Mouse (Mus musculus) kidney, postnatal 10 days (tissue): ENCODE measurements at regions not wholly inside any gene's neighbourhood (a gene's known extent, or its start where the extent isn't known, plus 50 kb on each side); places are given as distances from the start of the nearest gene placed in this dataset.

Experiments
- DNase-seq: peaks from one replicate; pipeline ENCODE4 v3.0.0; 2021; ENCODE audit warnings: mixed read lengths

DNA sequence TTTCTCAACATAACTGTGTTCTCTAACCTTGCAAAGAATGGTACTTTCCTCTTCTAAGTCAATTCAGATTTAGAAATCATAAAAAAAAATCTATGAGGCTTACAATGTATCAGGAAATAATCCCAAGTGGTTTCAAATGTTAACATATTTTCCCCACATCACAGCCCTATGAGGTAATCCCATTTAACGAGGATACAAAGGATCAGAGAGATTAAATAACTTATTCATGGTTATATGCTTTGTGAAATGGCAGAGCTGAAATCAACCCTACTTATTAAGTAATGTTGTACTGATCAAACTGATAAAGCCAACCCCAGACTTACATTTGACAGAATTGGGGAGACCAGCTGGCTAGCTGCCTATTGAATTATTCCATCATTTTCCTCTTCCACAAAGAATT is 614.4 kb downstream of the Ntrk3 start:
- no peak for DNase-seq

DNA sequence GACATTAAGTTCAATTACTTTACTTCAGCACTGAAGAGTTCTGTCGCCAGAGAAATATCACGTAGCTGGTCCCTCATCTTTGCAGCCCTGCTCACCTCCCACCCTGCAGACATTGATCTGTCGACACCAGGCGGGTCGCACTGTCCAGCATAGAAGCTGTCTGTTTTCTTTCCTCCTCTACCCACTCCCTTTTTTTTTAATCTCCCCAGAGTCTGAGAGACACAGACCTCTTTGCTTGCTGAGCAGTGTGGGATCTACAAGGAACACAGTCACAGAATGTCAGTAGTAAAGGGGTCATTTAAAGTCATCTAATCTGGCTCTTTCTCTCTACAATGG is 616.7 kb downstream of the Ntrk3 start:
- no peak for DNase-seq

DNA sequence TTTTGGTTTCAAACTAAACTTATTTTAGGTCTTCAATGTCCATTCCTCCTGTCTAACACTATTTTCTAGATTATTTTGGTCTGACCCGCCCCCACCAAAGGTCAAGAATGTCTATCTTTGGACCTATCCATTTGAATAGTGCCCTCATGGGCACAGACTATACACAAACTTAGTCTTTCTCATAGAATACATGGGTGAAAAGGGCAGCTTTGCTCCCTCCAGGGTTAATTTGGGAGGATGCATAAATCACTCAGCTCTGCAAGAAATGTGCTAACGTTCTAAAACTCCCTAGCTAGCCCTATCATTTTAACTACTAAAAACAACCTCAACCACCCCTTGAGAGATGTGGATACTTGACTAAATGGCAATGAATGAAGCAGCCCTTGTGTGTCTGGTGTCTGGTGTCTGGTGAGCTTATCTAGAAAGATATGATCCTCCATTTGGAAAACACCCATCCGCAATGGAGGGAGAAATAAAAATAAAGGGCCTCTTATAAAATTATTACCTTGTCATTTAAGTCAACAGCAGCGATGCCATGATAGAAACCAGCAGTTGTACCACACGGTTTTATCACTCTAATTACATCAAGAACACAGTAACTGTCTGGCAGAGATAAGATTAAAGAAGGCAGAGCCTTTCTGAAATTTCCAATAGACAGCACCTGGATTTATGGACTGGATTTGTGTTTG is 617.2 kb downstream of the Ntrk3 start:
- no peak for DNase-seq

DNA sequence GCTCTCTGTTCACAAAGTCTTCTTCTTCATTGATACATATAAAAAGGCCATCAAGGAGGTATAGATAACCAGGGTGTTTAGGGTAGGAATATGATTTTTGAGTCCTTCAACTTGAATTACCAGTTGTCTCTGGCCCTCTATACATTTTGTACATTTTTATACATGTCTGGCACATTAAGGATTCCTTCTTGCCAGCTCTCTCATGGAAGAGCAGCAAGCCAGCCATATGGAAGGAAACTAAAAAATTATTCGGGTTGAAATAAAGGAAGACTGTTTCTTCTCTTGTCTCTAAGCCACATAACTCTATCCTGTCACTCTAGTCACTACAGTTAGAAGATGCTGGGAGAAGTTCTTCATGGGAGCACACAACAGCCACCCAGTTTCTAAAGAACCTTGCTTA is 618.0 kb downstream of the Ntrk3 start:
- DNase-seq, result no peak

DNA sequence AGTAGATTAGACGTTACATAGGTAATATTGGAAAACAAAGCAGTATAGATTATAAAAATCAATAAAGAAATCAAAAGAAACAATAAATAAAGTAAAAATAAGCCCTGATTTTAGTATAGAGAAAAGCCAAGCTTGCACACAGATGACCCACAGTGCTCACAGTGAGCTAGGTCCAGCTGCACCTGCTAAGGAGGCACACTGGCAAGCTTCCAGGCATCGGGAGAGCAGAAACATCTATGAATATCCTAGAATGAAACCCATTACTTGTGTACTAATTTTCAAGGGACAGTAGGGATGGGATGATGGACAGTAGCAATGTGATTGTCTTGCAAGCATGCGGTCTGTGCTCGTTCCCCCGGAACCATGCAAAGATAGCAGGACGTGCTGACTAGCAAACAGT is 626.5 kb downstream of the Ntrk3 start:
- DNase-seq, result no peak

DNA sequence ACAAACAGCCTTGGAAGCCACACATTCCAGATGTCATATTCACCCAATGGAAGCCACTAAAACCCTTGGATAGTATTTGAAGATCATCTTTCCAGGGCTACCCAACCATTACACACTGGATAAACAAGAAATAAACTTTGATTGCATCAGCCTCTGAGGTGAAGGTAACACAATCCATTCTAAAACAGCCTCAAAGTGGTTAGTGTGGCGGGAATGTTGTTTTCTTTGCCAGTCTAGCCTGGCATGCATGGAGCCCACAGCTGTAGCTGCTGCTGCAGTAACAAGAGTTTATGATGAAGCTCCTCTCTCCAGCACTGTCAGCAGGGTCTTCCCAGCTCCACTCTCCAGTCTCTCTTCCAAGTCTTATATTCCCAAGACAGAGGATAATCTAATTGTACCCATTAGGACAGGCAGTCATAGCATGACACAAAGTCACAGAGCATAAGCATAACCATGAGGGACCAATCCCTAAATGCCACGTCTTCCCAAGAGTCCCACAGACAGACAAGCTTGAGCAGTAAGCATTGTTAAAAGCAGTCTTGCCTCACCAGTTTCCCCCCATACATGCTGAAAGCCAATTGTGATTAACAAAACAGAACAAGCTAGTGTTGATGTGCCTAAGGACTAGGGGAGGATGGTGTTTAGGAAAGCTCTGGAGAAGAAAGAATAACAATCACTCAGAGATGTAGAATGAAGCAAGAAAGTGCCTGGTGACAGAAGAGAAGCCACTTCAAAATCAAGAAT is 634.1 kb downstream of the Ntrk3 start:
- DNase-seq, result no peak

DNA sequence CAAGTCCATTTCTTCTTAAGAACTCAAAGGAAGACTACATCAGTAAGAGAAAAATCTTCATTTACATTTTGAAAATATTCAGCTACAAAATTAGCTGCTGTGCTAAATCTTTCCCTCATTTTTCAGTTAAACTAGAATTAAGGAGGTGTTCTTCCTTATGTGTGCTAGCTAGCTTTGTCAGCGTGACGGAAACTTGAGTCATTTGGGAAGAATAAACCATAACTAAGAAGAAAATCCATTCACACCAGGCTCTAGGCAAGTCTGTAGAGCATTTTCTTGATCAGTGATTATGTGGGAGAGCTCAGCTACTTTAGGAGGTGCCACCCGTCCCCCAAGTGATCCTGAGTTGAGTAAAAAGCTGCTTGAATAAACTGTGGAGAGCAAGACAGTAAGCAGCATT is 635.4 kb downstream of the Ntrk3 start:
- DNase-seq, result no peak

DNA sequence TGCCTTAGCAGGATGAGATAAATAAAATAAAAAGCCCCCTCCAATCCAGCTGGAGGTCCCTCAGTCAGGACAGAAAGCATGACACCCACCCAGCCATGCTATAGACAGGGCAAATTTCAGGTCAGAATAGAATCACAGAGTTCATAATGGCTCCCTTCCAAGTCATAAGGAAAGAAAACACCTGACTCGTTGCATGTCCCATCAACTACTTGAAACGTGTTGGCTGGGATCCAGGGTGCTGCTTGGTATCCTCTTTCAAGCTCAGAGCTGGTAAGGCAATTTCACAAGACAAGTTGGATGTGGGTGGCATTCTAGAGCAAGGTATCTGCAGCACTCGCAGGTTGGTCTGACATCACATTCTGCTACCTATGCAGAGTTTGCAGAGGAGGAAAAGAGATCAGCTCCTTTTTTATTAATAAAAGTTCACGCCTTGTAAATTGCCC is 651.2 kb downstream of the Ntrk3 start:
- peak; percentile 77 for DNase-seq

DNA sequence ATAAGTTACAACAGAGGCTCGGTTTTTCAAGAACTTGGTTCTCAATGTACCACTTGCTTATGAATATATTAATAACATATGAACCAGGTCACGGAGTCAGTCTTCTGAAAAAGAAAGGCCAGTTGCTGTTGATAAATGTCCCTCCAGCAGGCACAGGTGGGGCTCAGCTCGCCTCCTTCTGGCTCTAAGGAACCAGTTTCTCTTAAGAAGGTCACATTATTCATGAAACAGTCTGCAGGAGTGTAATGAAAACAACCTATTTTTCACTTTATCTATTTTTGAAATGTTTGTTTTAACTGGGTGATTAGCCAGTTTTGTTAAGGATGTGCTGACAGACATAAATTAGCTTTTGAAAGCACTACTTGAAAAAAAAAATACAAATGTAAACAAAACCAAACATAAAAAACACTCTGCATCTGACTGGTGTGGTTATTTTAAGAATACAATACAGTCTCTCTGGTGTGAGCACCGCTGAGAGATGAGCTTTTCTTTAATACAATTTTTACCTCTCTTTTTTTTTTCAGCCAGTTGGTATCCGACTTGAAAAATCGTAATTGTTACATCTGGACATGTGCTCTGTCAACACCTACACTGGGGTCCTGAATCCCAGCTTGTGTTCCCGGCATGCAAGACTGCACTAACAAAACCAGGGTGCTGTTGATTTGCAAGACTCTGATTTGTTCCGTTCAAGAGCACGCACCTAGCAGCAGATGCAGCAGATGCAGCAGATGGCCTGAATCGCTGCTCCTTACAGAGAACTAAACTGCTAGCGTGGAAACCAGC is 651.8 kb downstream of the Ntrk3 start:
- DNase-seq, result no peak

DNA sequence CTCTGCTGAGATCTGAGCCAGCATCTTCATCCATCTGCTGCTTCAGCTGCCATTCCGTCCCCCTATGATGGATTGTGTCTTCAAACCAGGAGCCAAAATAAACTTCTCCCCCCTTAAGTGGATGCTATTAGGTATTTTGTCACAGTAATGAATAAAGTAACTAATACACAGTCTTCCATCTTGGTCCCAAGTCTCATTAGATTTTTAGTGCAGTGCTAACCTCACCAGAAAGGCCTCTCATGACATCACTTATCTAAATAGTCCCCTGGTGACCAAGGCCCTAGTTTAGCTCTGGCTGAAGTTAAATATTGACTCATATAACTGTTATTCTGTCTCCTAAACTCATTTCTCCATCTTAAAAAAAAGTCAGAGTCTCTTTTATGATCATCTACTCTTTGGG is 658.1 kb downstream of the Ntrk3 start:
- no peak for DNase-seq

DNA sequence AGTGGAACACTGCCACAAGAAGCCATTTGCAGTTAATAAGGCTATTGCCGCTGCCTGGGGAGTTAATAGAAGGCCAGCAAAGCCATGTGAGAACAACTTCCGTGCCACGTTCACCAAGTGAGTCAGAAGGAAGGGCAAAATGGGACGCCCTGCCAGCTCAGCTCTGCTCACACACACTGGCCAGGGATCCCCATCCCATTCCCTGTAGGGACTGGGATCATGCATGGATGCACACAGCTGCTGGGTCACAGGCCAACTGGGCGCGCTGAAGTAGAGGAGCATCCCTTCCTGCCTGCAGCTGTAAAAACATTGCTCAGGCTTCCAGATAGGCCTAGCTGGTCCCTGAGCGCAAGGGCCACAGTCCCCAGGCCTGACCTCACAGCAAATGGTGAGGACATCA is 666.7 kb downstream of the Ntrk3 start:
- DNase-seq, result peak; percentile 52

DNA sequence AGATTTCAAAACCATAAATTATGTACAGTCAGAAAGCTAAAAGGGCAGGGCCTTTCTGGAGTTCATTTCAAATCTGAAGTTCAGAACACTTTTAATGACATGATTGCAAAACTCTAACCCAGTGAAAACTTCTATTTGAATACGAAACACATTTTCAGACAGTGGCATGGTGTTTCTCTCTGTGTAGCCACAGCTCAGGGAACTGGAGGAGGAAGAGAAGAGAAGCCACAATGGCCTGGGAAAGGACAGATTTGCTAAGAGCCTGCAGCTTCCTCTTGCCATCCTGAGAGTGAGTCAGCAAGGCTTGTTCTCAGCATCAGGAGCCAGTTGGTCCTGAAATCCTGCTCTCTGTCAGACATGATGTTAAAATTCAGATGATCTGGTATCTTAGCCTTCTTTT is 676.2 kb downstream of the Ntrk3 start:
- no peak for DNase-seq

DNA sequence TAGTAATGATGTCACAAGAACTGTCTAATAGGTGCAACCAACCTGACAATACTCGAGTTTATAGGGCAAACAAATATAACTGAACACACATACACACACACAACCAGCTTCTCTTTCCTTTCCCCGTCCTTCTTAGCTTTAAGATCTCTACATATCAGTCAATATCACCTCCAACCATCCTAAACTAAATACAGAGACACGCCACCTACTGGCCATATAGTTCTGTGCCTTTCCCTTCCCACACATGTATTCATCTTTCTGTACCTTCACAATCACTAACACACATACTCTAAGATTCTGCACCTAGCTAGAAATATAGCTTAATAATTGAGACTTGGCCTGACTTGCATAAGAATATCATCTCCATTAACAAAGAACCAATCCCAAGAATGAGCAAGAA is 688.2 kb downstream of the Ntrk3 start:
- no peak for DNase-seq

DNA sequence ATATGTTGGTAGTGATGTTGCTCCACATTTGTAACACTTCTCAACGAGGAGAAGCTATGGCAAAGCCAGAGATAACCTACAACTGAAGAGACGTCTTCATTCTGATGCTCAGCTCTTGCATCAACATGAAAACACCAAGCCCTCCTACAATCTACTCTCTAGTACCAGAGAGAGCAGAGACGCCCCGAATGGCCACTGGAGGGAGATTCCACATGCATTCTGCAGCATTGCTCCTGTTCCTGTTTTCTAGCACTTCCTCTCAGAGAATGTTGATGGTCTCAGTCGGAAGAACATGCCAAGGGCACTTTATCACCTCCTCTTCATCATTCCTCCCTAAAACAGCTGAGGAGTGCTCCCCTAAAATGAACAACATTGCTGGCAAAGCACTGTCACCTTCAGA is 692.4 kb downstream of the Ntrk3 start:
- DNase-seq, result peak; percentile 22

DNA sequence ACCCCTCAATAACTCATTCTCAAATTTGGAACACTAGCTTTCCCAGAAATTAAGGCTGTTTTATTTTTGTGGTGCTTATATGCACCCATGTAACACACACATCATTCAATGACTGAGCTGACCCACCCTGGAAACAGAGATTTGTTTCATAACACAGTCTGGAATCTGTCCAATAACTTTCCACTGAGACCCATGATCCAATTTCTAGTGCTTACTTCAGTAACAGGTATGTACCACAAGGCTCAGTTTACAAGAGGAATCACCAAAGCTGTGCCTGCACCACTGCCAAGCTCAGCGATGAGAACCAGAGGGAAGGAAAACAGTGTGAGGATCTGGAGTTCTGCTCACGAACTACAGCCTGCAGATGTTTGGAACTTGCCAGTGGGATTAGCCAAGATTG is 706.8 kb downstream of the Ntrk3 start:
- no peak for DNase-seq

DNA sequence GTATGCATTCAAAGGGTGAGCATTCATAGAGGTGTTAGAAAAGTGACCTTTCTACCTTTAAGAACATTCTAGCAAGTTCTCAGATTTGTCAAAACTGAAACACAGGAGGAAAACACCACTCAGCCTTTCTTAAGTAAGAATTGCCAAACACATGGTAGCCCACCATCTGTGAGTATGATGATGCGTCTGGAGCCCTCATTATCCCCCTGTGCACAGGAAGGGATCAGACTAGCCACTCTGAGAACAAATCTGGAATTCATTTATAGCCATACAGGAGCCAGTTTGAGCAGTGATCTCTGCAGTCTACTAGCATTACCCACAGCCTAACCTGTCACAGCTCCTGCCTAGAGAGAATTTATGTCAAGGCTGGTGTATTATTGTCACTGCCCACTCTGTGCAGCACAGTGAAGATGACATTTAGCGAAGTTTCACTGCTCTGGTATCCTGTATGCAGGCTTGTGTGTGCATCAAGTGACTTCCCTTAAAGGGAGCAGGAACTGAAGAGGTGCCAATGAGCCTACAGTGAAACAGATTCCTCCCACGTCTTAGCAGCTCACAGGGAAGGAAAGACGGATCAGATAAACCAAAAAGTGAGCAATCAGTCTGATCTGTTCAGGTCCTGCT is 710.7 kb downstream of the Ntrk3 start:
- no peak for DNase-seq

DNA sequence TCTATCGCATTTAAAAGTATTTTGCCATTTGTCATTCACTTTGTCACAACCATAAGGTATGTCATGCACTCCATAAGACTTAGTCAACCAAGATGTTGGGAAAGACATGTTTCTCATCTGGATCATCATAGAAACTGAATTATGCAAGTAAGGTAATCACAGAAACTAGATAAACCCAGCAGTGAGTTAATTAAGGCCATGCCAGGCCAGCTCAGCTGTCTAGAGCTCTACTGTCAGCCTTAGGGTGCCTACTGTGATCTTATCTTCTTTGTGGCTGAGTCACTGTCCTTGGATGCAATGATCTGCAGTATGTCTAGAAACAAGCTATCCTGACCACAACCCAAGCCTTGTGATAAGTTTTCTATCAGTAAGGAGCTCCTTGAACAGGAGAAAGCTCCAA is 714.2 kb downstream of the Ntrk3 start:
- no peak for DNase-seq

DNA sequence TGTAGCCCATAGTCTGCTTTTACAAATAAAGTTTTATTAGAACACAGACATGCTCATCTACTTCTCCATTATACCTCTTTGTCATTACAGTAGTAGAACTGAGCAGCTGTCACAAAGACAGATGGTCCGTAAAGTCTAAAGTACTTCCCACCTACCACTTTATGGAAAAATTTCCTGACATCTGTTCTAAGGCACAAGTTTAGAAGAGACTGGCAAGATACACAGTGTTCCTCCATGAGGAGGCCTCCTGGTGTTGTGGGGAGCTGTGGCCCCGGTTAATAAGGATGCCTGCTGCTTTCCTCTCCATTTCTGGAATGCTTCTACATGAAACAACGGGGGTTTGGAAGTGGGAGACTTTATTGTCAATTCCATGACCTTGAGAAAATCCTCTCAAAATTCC is 714.7 kb downstream of the Ntrk3 start:
- no peak for DNase-seq

DNA sequence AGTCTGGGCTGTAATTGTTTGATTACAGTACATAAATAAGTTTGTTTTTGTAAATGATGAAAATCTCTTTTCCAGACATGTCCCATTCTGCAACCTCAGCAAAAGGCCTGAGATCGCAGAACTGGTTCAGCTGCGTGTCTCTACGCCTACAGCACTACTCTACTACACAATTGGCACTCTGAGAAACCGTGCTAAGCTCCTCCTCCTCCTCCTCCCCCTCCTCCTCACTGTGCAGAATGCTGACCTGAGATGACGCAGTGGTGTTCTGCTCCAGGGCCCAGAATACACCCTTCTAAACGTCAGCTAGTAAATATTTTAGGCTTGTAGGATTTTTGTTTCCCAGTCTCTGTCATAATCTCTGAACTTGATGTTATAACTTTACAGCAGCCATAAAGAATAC is 724.2 kb downstream of the Ntrk3 start:
- DNase-seq, result no peak

DNA sequence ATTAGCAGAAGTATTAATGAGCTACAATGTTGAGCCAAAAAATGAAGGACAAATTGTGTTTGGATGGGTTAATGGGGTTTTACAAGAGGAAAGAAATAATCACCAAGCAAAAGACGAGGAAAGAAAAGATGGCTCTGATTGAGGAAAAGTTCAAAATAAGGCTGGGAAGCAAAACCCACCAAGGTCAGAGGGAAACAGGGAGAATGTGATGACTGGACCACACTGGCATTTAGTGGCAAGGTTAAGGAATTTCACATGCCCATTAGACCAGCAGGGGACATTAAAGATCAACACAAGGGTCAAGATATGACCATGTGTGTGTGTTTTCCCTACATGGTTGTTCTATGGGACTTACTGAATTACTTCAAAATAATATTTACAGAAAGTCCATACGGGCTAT is 734.7 kb downstream of the Ntrk3 start:
- DNase-seq, result no peak

DNA sequence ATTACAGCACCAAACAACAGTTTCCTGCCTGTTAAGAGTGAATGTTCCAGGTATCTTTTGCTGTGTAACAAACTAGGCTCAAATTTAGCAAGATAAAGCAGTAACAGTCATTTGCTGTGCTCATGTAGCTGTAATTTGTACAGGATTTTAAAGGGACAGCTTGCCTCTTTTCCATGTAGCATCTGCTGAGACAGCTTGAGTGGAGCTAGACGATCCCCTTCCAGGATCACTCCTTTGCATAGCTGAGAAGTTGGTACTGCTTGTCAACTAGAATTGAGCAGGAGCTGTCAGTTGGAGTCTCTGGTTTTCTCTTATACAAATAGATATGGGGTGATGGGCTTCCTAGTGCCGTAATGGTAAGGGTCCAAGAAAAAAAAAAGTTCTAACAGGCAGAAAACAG is 744.0 kb downstream of the Ntrk3 start:
- no peak for DNase-seq

DNA sequence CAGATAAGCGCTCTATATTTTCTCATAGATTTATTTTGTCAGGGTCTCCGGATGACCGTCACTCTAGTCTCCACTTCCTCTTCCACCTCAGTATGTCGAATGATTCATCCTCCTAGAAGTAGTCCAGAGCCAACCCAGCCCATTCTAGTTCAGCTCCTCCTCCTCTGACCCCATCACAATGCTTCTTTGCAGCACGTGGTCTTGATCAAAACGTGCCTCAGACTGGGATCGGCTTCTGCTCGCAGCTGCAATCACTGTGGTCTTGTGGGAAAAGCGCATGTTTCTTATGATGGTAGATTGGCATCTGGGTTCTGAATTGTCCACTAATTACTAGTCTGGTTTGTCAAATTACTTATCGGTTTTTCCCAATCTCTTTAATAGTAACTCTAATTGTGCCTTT is 747.7 kb downstream of the Ntrk3 start:
- no peak for DNase-seq

DNA sequence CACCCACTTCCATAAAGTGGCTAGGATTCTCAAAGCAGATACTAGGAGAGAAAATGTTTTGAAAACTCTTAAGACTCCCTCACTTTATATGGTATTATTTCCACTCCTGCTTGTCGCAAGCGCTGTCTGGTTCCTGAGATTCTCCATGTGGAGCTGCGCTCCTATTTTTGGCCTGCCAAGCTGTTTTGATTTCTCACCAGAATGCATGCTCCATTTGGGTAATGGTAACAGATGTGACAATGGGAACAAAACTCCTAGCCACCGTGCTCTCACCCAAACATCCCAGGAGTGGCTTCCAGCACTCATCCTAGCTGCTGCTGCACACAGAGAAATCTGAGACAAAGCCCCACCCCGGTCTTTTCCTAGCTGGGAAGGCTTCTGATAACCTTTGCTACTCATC is 749.6 kb downstream of the Ntrk3 start:
- no peak for DNase-seq

DNA sequence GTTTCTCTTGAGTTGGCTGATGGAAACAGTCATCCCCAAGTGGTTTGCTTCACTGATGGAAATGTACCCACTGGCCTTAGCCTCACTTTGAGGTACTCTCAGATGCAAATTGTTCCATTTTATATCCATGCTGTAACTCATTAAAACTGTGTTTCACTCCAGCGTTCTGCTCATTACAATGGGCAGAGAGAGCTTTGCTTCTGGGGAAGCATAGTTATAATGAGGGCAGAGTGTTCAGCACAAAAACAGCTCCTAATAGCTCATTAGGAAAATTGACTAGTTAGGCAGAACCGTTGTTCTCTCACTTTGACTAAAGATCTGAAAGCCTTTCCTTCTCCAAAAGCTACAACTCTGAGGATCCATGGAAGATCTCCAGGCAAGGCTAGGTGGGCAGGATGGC is 771.2 kb downstream of the Ntrk3 start:
- DNase-seq, result no peak
